Mouse (Mus musculus) CD4-positive naive resting alpha-beta T cell, adult 57 days (primary cell): Measurements from ENCODE around the gene Vps8. TPM values are rescaled to one million over a fixed set of nuclear protein-coding genes. Genes with fewer than 3 reads are reported as not detected.

Experiments
- total RNA-seq: library from RNA; stranded (reverse); gene quantifications from one replicate; pipeline ENCODE4 v1.2.4, GENCODE M21; 2023

Gene Vps8
- 26.6 TPM for total RNA-seq

GRCm38 (mm10) chr16:21422645-21423545, at the start of gene Vps8:
TSS of gene Vps8 (plus strand) at chr16:21423118.

Other genes with a start within 250 kb of the Vps8 start
- gene Ephb3, start 218.4 kb upstream of the Vps8 start, total RNA-seq, result not detected